Mouse (Mus musculus) bone marrow, adult 2 months (tissue): ENCODE measurements around the gene Dhx9.

Source experiments
- CTCF ChIP-seq: fragments of 200-500 bp; IDR thresholded peaks from 2 replicates; pipeline ENCODE4 v1.5.1; 2011; ENCODE audit warnings: low read length, control low read depth; ENCODE audit not compliant: control insufficient read depth, insufficient read depth
- POLR2A ChIP-seq: fragments of 200-500 bp; IDR thresholded peaks from 2 replicates; pipeline ENCODE4 v1.6.1; 2011; ENCODE audit warnings: low read depth, mild to moderate bottlenecking, control low read depth, low read length, borderline replicate concordance; ENCODE audit not compliant: control insufficient read depth

DNA sequence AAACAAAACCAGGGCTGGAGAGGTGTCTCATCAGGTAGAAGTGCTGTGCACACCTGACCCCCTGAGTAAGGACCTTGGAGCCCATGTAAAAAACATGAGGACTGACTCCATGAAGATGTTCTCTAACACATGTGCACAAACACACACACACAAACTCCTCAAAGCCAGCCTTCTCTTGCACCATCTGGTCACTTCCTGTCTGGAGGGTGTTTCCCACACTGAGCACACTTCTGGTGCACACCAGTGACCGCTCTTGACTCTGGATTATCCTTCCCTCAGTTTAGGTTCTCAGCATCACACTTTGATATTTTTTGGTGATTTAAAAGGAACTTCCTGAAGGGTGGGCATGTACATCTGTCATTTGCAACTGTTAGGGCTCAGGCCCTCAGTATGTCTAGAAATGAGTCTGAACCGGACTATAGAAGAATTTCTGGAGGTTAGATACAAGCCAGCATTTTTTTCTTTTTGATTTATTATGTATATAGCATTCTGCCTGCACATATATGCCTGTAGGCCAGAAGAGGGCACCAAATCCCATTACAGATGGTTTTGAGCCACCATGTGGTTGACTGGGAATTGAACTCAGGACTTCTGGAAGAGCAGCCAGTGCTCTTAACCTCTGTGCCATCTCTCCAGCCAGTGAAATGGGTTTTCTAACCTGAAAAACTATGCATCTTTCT, 23.0 kb upstream of the Dhx9 start:
- TF ChIP-seq POLR2A: no peak
- TF ChIP-seq CTCF: no peak
